Mouse (Mus musculus) heart, postnatal 0 days (tissue): ENCODE data around the gene Gm17334. TPM values are rescaled to one million over a fixed set of nuclear protein-coding genes. Genes with fewer than 3 reads are reported as not detected.

ENCODE experiments used
- ATAC-seq: fragments of 200-750 bp; cut with Nextera tagmentation; 2 replicates; pipeline ENCODE4 v1.8.0; 2017; ENCODE audit warnings: low read depth, moderate number of reproducible peaks, moderate library complexity; ENCODE audit not compliant: insufficient read depth
- DNase-seq: peaks from one replicate; pipeline ENCODE4 v3.0.0-alpha.2; 2016; ENCODE audit warnings: low spot score
- H3K27ac ChIP-seq: fragments of 300-500 bp; sonication (generic); 2 replicates; pipeline ENCODE4 v1.5.1; 2014; ENCODE audit warnings: low read depth, mild to moderate bottlenecking
- H3K27me3 ChIP-seq: fragments of 300-500 bp; sonication (generic); 2 replicates; pipeline ENCODE4 v1.6.1; 2014; ENCODE audit warnings: low read length, mixed read lengths; ENCODE audit not compliant: control insufficient read depth, insufficient read depth
- H3K36me3 ChIP-seq: fragments of 300-500 bp; sonication (generic); replicated peaks from 2 replicates; pipeline ENCODE4 v1.6.1; 2014; ENCODE audit warnings: low read length, mixed read lengths; ENCODE audit not compliant: control insufficient read depth, insufficient read depth
- H3K4me1 ChIP-seq: fragments of 300-500 bp; sonication (generic); 2 replicates; pipeline ENCODE4 v1.6.1; 2014; ENCODE audit warnings: antibody characterized with exemption; ENCODE audit not compliant: control insufficient read depth, insufficient read depth
- H3K4me2 ChIP-seq: fragments of 300-500 bp; sonication (generic); 2 replicates; pipeline ENCODE4 v1.6.1; 2014; ENCODE audit warnings: low read depth, mild to moderate bottlenecking, low read length, moderate library complexity
- H3K4me3 ChIP-seq: fragments of 300-500 bp; sonication (generic); 2 replicates; pipeline ENCODE4 v1.5.1; 2014; ENCODE audit warnings: low read depth, low read length
- H3K9ac ChIP-seq: fragments of 300-500 bp; sonication (generic); replicated peaks from 2 replicates; pipeline ENCODE4 v1.6.1; 2014; ENCODE audit warnings: low read depth, low read length, mixed read lengths
- H3K9me3 ChIP-seq: fragments of 300-500 bp; sonication (generic); replicated peaks from 2 replicates; pipeline ENCODE4 v1.6.1; 2016; ENCODE audit warnings: low read length; ENCODE audit not compliant: control insufficient read depth
- CTCF ChIP-seq: IDR thresholded peaks from 2 replicates; pipeline ENCODE4 v1.5.1; 2016; ENCODE audit warnings: antibody characterized with exemption, control low read depth, low read depth
- EP300 ChIP-seq: IDR thresholded peaks from 2 replicates; pipeline ENCODE4 v1.6.1; 2016; ENCODE audit warnings: antibody characterized with exemption, low read depth
- WGBS: fragments of 180-500 bp; shearing (Covaris S2); extraction: QIAGEN DNeasy Blood & Tissue Kit; methylation state at CpG from one replicate; pipeline ENCODE4 v1.1.7; 2014; 5-methylcytosine and 5-hydroxymethylcytosine counted together
- polyA plus RNA-seq: library from polyadenylated mRNA; unstranded; fragments of >200 nt; fragmentation: Nextera tagmentation; extraction: Ambion mirVana; gene quantifications from 2 replicates; pipeline ENCODE4 v1.2.1, GENCODE M21; 2015
- total RNA-seq: library from RNA; depleted of rRNA; stranded (reverse); fragments of >200 nt; gene quantifications from 2 replicates; pipeline ENCODE4 v1.2.3, GENCODE M21; 2014; ENCODE audit warnings: low replicate concordance

Gm17334 gene
- total and polyA plus RNA-seq, 2 experiments from 2014 or later = not detected

- DNase-seq (peak; percentile 84), ATAC-seq (peak; percentile 77)
- Histone ChIP-seq H3K27ac (0 out of 2 replicates have a peak overlapping the region, but pooled peaks have one; percentile 5), H3K36me3 (no peaks in the 10 kb centered on the region), H3K4me1 (no peaks in the 10 kb centered on the region), H3K9me3 (no peaks in the 10 kb centered on the region), H3K4me2 (no peak overlapping the region), H3K4me3 (no peak overlapping the region), H3K9ac (no peak overlapping the region), H3K27me3 (no peaks in the 10 kb centered on the region)
- TF ChIP-seq CTCF (peak; percentile 84), EP300 (no peak)
- WGBS = 45% methylated on average over 14 of the region's 14 CpGs
Measured at GRCm38 (mm10) chr11:53736771-53737572, 36.0 kb downstream of the Gm17334 start.

- Histone ChIP-seq H3K27ac (no peak overlapping the region), H3K36me3 (no peaks in the 10 kb centered on the region), H3K9me3 (no peaks in the 10 kb centered on the region), H3K27me3 (no peaks in the 10 kb centered on the region), H3K9ac (no peak overlapping the region), H3K4me3 (no peak overlapping the region), H3K4me2 (peak overlapping the region; percentile 34), H3K4me1 (no peaks in the 10 kb centered on the region)
- DNase-seq = peak; percentile 62
- TF ChIP-seq CTCF (peak; percentile 89), EP300 (no peak)
- peak; percentile 78 for ATAC-seq
- 27% methylated on average over 17 of the region's 17 CpGs for WGBS
Measured at GRCm38 (mm10) chr11:53735682-53736245, 37.2 kb downstream of the Gm17334 start.

GRCm38 (mm10) chr11:53734970-53735681 lies 37.9 kb downstream of the Gm17334 start:
- Histone ChIP-seq H3K4me2 (no peak overlapping the region), H3K4me1 (no peaks in the 10 kb centered on the region), H3K27me3 (no peaks in the 10 kb centered on the region), H3K36me3 (no peaks in the 10 kb centered on the region), H3K9ac (no peak overlapping the region), H3K4me3 (no peak overlapping the region), H3K9me3 (no peaks in the 10 kb centered on the region), H3K27ac (no peak overlapping the region)
- 67% methylated on average over 18 of the region's 18 CpGs for WGBS
- DNase-seq = no peak
- no peak for ATAC-seq
- TF ChIP-seq CTCF = no peak
- no peak for TF ChIP-seq EP300

- H3K4me3 ChIP-seq = no peak overlapping the region
- WGBS = 75% methylated on average over 2 of the region's 2 CpGs
Measured at GRCm38 (mm10) chr11:53734431-53734830, 38.6 kb downstream of the Gm17334 start.

DNA sequence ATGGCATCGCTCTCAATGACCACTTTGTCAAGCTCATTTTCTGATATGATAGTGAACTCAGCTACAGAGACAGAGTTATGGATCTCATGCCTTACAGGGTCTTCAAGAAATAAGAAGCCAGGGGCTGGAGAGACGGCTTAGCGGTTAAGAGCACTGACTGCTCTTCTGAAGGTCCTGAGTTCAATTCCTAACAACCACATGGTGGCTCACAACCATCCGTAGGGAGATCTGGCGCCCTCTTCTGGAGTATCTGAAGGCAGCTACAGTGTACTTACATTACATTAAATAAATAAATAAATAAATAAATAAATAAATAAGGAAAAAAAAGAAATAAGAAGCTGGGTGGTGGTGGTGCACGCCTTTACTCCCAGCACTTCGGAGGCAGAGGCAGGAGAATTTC lies 39.2 kb downstream of the Gm17334 start:
- Histone ChIP-seq H3K27me3 (no peaks in the 10 kb centered on the region), H3K36me3 (no peaks in the 10 kb centered on the region), H3K4me3 (no peak overlapping the region), H3K4me2 (no peak overlapping the region), H3K9me3 (no peaks in the 10 kb centered on the region), H3K9ac (no peak overlapping the region), H3K27ac (no peak overlapping the region), H3K4me1 (no peaks in the 10 kb centered on the region)
- DNase-seq (no peak), ATAC-seq (no peak)
- TF ChIP-seq CTCF (no peak; the same call in 1 of the 2 replicates), EP300 (no peak)
- WGBS = 84% methylated on average over 7 of the region's 7 CpGs

More at GRCm38 (mm10) chr11:53734431-53734830, 38.6 kb downstream of the Gm17334 start:
- ATAC-seq (no peak), DNase-seq (no peak)
- Histone ChIP-seq H3K27me3 (no peaks in the 10 kb centered on the region), H3K36me3 (no peaks in the 10 kb centered on the region), H3K9me3 (no peaks in the 10 kb centered on the region), H3K4me1 (no peaks in the 10 kb centered on the region), H3K27ac (no peak overlapping the region), H3K4me2 (no peak overlapping the region), H3K9ac (no peak overlapping the region)
- TF ChIP-seq EP300 = no peak
- TF ChIP-seq CTCF = no peak; the same call in 1 of the 2 replicates
